Mouse (Mus musculus) small intestine, adult 2 months (tissue): Measurements from ENCODE around the gene Abca4. TPM values are rescaled to one million over a fixed set of nuclear protein-coding genes. Genes with fewer than 3 reads are reported as not detected.

Experiments
- H3K27ac ChIP-seq: fragments of 200-500 bp; 2 replicates; pipeline ENCODE4 v1.5.1; 2012; ENCODE audit warnings: low read depth, low read length, control low read depth, inconsistent platforms; ENCODE audit not compliant: insufficient read depth
- H3K27me3 ChIP-seq: fragments of 200-500 bp; 2 replicates; pipeline ENCODE4 v1.6.1; 2012; ENCODE audit warnings: mild to moderate bottlenecking, moderate library complexity, low read length, inconsistent platforms; ENCODE audit not compliant: control insufficient read depth, insufficient read depth
- H3K36me3 ChIP-seq: fragments of 200-500 bp; 2 replicates; pipeline ENCODE4 v1.6.1; 2012; ENCODE audit warnings: mild to moderate bottlenecking, low read length, control low read depth, inconsistent platforms; ENCODE audit not compliant: control insufficient read depth, insufficient read depth
- H3K4me1 ChIP-seq: fragments of 200-500 bp; 2 replicates; pipeline ENCODE4 v1.6.1; 2012; ENCODE audit warnings: low read length, inconsistent platforms, mixed read lengths; ENCODE audit not compliant: control insufficient read depth, insufficient read depth, insufficient read length
- H3K4me3 ChIP-seq: fragments of 200-500 bp; 2 replicates; pipeline ENCODE4 v1.5.1; 2012; ENCODE audit warnings: low read depth, mild to moderate bottlenecking, control low read depth, inconsistent platforms, low read length, moderate library complexity
- CTCF ChIP-seq: fragments of 200-500 bp; IDR thresholded peaks from 2 replicates; pipeline ENCODE4 v1.5.1; 2012; ENCODE audit warnings: low read depth, mild to moderate bottlenecking, control low read depth, inconsistent platforms, low read length, moderate library complexity, mixed read lengths; ENCODE audit not compliant: insufficient replicate concordance, insufficient read length; ENCODE audit errors: extremely low read depth
- POLR2A ChIP-seq: fragments of 200-500 bp; IDR thresholded peaks from 2 replicates; pipeline ENCODE4 v1.6.1; 2012; ENCODE audit warnings: low read depth, mild to moderate bottlenecking, control low read depth, inconsistent platforms, low read length, moderate library complexity
- WGBS: fragments of 180-500 bp; shearing (Covaris S2); methylation state at CpG from one replicate; pipeline ENCODE4 v1.1.7; 2018; 5-methylcytosine and 5-hydroxymethylcytosine counted together
- polyA plus RNA-seq: library from polyadenylated mRNA; depleted of rRNA; stranded (reverse); fragments of >200 nt; gene quantifications from 2 replicates; pipeline ENCODE4 v1.2.3, GENCODE M21; 2012

The Abca4 gene
- polyA plus RNA-seq, 1 experiment, result 0.05 TPM

- Histone ChIP-seq H3K4me1 (0 out of 2 replicates have a peak, but pooled peaks cover 3% of the 10 kb centered on the region), H3K27me3 (no peaks in the 10 kb centered on the region), H3K4me3 (no peak overlapping the region), H3K27ac (no peak overlapping the region), H3K36me3 (no peaks in the 10 kb centered on the region)
- TF ChIP-seq POLR2A (no peak), CTCF (no peak)
- WGBS, result 54% methylated on average over 9 of the region's 9 CpGs
Observed at GRCm38 (mm10) chr3:122111141-122111981, 67.1 kb downstream of the Abca4 start.

- WGBS, result 28% methylated on average over 9 of the region's 9 CpGs
- TF ChIP-seq CTCF, result no peak
- no peak for TF ChIP-seq POLR2A
- H3K27ac ChIP-seq, result no peak overlapping the region
- no peak overlapping the region for H3K4me3 ChIP-seq
- peaks cover 6% of the 10 kb centered on the region; the same call in 1 of the 2 replicates for H3K4me1 ChIP-seq
- H3K27me3 ChIP-seq, result no peaks in the 10 kb centered on the region
- no peaks in the 10 kb centered on the region for H3K36me3 ChIP-seq
Observed at GRCm38 (mm10) chr3:122118651-122119214, 74.5 kb downstream of the Abca4 start.

- H3K27ac ChIP-seq, result no peak overlapping the region
- TF ChIP-seq CTCF (no peak), POLR2A (no peak)
Observed at GRCm38 (mm10) chr3:122119733-122120132, 75.5 kb downstream of the Abca4 start.

GRCm38 (mm10) chr3:122120217-122120616 is 76.0 kb downstream of the Abca4 start:
- Histone ChIP-seq H3K27me3 (no peaks in the 10 kb centered on the region), H3K4me3 (no peak overlapping the region), H3K27ac (no peak overlapping the region), H3K36me3 (no peaks in the 10 kb centered on the region), H3K4me1 (peaks cover 6% of the 10 kb centered on the region; the same call in 1 of the 2 replicates)
- TF ChIP-seq CTCF (no peak), POLR2A (no peak)
- 80% methylated on average over 7 of the region's 7 CpGs for WGBS

More at GRCm38 (mm10) chr3:122119733-122120132, 75.5 kb downstream of the Abca4 start:
- H3K27me3 ChIP-seq, result no peaks in the 10 kb centered on the region
- peaks cover 6% of the 10 kb centered on the region; the same call in 1 of the 2 replicates for H3K4me1 ChIP-seq
- no peaks in the 10 kb centered on the region for H3K36me3 ChIP-seq
- no peak overlapping the region for H3K4me3 ChIP-seq
- WGBS, result 83% methylated on average over 7 of the region's 7 CpGs

GRCm38 (mm10) chr3:122122127-122122663 is 78.0 kb downstream of the Abca4 start:
- 3% methylated on average over 17 of the region's 17 CpGs for WGBS
- H3K27me3 ChIP-seq, result no peaks in the 10 kb centered on the region
- H3K4me3 ChIP-seq, result peak overlapping the region; percentile 51
- H3K36me3 ChIP-seq, result no peaks in the 10 kb centered on the region
- H3K4me1 ChIP-seq, result peaks cover 6% of the 10 kb centered on the region; the same call in 1 of the 2 replicates
- TF ChIP-seq CTCF, result peak; percentile 80
- TF ChIP-seq POLR2A, result no peak
- 0 out of 2 replicates have a peak overlapping the region, but pooled peaks have one; percentile 20 for H3K27ac ChIP-seq

- TF ChIP-seq POLR2A (no peak), CTCF (no peak)
- H3K27me3 ChIP-seq, result no peaks in the 10 kb centered on the region
- H3K4me1 ChIP-seq, result peaks cover 6% of the 10 kb centered on the region; the same call in 1 of the 2 replicates
- H3K36me3 ChIP-seq, result no peaks in the 10 kb centered on the region
- WGBS, result 81% methylated on average over 8 of the region's 8 CpGs
- 0 out of 2 replicates have a peak overlapping the region, but pooled peaks have one; percentile 14 for H3K27ac ChIP-seq
- no peak overlapping the region for H3K4me3 ChIP-seq
Observed at GRCm38 (mm10) chr3:122122838-122123237, 78.6 kb downstream of the Abca4 start.
